Mouse (Mus musculus) right cerebral cortex, adult 18-20 months (tissue): ENCODE data around the gene Hoxd12.

Experiments used
- DNase-seq: peaks from one replicate; pipeline ENCODE4 v3.0.0; 2022; ENCODE audit warnings: mixed read lengths

The Hoxd12 gene

GRCm38 (mm10) chr2:74696442-74697335 is 21.9 kb downstream of the Hoxd12 start:
- DNase-seq = no peak

DNA sequence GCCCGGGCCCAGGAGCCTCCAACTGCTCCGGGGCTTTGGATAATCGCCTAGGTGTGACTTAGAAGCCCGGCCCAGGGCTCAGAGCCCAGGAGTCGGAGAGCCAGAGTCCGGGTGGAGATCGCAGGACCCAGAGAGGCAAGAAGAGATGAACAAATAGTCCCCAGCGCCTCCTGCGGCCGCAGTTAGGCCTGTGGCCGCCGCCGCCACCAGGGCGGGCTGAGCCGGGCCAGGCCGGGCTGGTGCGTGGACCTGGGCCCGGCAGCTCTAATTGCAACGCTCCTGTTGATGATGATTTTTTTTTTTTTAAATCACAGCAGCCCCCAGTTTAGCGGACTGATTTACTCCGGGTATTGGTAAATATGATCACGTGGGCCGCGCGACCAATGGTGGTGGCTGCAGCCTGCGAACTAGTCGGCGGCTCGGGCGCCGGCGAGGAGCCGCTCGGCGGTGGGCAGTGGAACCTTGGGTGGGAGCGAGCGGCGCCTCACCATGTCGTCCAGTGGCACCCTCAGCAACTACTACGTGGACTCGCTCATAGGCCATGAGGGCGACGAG is 22.8 kb downstream of the Hoxd12 start, which contains the start of gene Hoxd9:
TSS of gene Hoxd9 (plus strand) at position 161 of the 555 bp plus-strand sequence.
- DNase-seq = no peak

DNA sequence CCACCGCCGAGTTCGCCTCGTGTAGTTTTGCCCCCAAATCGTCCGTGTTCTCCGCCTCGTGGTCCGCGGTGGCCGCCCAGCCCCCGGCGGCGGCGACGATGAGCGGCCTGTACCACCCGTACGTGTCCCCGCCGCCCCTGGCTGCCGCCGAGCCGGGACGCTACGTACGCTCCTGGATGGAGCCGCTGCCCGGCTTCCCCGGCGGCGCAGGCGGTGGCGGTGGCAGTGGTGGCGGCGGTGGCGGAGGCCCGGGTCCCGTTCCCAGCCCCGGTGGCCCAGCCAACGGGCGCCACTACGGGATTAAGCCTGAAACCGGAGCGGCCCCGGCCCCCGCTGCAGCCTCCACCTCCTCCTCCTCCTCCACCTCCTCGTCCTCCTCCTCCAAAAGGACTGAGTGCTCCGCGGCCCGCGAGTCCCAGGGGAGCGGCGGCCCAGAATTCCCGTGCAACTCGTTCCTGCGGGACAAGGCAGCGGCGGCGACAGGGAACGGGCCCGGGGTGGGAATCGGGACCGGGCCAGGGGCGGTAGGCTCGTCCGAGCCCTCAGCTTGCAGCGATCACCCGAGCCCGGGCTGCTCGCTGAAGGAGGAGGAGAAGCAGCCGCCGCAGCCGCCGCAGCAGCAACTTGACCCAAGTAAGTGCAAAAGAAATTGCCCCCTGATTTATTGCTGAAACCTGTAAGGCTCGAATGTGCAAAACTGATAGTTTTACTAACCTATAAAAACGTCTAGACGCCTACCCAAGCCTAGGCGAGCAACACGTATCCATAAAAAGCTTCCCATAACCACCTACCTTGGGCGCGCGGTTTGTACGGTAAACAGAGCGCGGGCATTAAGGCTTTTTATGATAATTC is 23.6 kb downstream of the Hoxd12 start:
- no peak for DNase-seq

DNA sequence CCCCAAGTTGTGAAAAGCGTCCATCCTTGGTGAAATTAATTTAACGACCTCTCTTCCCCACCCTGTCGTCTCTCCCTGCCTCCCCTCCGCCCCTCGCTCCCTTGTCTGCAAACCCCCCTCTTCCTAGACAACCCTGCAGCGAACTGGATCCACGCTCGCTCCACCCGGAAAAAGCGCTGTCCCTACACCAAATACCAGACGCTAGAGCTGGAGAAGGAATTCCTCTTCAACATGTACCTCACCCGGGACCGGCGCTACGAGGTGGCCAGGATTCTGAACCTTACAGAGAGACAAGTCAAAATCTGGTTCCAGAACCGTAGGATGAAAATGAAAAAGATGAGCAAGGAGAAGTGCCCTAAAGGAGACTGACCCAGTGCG is 24.2 kb downstream of the Hoxd12 start:
- DNase-seq = no peak

DNA sequence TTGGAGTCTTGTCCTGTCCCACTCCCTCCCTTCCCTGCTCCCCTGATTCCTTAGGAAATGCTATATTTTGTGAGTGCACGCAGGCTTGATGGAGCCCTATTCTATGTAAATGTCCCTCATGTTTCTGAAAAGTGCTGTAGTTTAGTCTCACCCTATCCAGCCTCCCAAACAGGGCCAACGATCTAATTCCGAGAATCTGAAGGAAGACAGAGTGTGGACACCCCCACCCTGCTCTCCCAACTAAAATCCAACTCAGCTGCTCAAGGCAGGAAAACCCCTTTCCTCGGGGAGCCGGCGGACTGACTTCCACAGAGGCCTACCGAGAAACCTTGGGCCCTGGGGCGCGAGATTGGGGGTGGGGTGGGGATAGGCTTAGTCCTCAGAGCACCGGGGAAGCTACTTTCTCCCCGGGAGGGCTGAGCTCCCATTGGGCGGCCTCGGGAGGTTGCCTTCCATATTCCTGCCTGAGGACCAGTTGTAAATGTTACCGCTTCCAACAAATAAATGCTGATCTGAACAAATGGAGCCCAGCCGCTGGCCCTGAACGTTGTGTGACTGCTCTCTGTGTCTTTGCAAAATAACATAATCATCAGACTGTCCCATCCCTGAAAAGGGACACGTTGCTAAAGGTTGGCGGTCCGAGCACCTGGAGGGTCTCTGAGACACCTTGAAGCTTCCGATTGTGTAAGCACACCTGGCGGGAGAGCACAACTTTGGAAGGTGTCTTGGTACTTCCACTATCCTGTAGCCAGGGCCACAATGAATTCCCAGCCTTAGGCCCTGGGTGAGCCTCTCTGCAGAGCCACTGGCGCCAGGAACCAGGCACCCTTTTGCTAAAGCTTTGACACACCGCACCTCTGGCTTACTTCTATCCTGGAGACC is 25.1 kb downstream of the Hoxd12 start:
- DNase-seq = no peak

GRCm38 (mm10) chr2:74700546-74701112 is 25.8 kb downstream of the Hoxd12 start:
- DNase-seq = no peak

- DNase-seq = peak; percentile 60
Observed at GRCm38 (mm10) chr2:74701949-74702819, 27.4 kb downstream of the Hoxd12 start.

DNA sequence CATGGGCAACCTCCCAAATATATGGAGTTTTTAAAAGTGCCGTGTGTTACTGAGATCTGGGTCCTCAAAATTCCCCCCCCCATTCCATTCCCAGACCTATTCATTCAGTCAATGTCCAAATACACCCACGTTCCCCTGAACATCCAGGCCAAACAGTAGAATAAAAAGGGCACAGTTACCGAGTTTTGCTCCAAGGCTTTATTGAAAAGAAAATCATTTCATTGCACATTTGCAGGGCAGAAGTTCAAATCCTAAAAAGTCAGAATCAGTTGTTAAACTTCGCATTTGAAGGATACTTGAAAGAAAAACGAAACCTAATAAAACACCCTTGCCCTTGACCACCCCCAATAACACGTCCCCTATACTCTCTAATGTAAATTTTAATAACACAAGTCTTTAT is 28.0 kb downstream of the Hoxd12 start:
- no peak for DNase-seq

- DNase-seq = no peak
Observed at GRCm38 (mm10) chr2:74703317-74703716, 28.5 kb downstream of the Hoxd12 start.

DNA sequence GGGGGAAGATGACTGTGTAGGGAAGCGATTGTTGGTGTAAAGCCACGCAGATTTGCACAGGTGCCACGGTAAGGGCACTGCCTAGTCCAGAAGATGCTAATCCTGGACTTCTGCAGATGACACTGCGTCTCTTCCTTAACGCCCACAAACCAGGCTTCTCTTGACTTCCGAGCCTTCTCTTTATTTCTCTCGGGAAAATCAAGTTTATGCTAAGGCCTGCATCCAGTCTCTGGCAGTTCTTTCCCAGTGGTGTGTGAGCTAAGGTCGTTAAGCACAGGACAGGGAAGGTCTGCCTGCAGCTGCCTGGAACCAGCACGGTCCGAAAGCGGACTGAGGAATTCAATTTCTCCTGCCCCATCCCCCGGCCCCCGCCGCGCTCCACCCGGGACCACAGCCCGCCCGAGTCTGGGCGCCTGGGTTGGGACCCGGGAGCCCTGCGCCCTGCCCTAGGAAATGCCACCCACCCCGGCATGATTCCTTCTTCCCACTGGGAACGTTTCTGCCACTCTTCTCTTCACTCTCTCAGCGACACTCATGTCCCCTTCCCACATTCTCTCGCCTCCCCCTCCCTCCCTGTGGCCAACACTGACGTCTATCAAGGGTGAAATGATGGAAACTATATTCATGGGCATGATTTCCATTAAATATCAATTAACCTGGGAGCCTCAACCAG is 29.0 kb downstream of the Hoxd12 start:
- DNase-seq = no peak

- no peak for DNase-seq
Observed at GRCm38 (mm10) chr2:74704393-74704998, 29.7 kb downstream of the Hoxd12 start, which contains the start of gene Hoxd8. Gene Hoxd8 (plus strand): TSS chr2:74704615.

GRCm38 (mm10) chr2:74704999-74705466 is 30.2 kb downstream of the Hoxd12 start:
- no peak for DNase-seq

- DNase-seq = no peak
Observed at GRCm38 (mm10) chr2:74705467-74706089, 30.8 kb downstream of the Hoxd12 start.

GRCm38 (mm10) chr2:74706393-74706960 is 31.7 kb downstream of the Hoxd12 start:
- no peak for DNase-seq

GRCm38 (mm10) chr2:74707599-74707998 is 32.8 kb downstream of the Hoxd12 start:
- DNase-seq = no peak

DNA sequence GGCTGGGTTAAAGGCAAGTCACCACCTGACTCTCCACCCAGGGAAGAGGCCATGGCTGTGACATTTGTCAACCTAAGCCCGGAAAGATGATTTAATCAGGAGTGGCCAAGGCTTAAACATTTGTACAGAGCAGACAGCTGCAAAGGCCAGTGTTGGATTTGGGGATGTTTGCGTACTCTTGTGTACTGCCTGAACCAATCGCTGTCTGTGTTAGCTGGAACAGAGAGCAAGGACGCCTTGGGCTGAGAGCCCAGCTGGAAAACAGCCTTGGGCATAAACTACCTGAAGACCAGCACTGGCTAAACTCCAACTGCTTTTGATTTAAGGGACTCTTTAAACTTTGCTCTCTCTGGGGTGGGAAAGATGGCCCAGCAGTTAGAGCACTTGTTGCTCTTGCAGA is 33.9 kb downstream of the Hoxd12 start:
- no peak for DNase-seq

- DNase-seq = no peak
Observed at GRCm38 (mm10) chr2:74709465-74710419, 34.9 kb downstream of the Hoxd12 start.
